Mouse (Mus musculus) cortical plate, adult 2 months (tissue): ENCODE measurements around the gene Ifitm5.

Source experiments
- CTCF ChIP-seq: fragments of 200-500 bp; IDR thresholded peaks from 2 replicates; pipeline ENCODE4 v1.5.1; 2011; ENCODE audit warnings: mild to moderate bottlenecking, control low read depth, low read length; ENCODE audit not compliant: insufficient read depth; ENCODE audit errors: extremely low read depth
- POLR2A ChIP-seq: fragments of 200-500 bp; IDR thresholded peaks from 2 replicates; pipeline ENCODE4 v1.6.1; 2011; ENCODE audit warnings: mild to moderate bottlenecking, low read length, control low read depth; ENCODE audit not compliant: insufficient read depth; ENCODE audit errors: extremely low read depth

DNA sequence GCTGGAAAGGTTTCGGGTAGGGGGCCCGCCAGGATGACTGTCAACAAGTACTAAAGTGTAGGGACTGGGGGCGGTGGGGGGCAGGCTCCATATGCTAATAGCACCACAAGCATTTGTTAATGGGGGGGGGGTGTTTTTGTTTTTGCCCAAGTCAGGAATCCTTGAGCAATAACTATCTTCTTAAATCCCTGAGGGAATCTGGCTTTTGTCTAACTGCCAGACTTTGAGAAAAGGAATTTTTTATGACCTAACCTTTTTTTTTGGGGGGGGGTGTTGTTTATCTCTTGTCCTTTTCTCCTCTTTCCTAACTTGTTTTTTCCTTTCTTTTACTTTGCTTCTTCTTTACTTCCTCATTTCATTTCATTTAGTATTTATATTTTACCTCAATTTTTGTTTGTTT lies 25.4 kb upstream of the Ifitm5 start:
- TF ChIP-seq CTCF: no peak
- TF ChIP-seq POLR2A: no peak
